Mouse (Mus musculus): Measurements from ENCODE around the gene Cyp4f14.
"Not testable (repeated sequence)": the region's sequence is repeated elsewhere in the genome, so short reads cannot be mapped to it uniquely, and the experiment has no call there.

The Cyp4f14 gene

DNA sequence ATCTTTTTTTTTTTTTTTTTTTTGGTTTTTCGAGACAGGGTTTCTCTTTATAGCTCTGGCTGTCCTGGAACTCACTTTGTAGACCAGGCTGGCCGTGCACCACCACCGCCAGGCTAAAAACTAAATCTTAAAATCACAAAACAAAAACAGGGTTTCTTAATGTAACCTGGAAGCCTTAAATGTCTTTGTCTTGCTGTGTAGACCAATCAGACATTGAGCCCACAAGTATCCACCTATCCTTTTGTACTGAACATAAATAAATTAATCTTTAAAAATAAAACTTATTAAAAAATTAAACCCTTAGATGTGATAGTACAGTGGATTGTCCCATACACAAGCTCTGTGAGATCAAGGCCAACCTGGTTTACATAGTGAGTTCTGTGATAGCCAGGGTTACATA is 23.2 kb downstream of the Cyp4f14 start:
- DNase-seq (ENCODE audit: extremely low read depth, low read depth): no peak

DNA sequence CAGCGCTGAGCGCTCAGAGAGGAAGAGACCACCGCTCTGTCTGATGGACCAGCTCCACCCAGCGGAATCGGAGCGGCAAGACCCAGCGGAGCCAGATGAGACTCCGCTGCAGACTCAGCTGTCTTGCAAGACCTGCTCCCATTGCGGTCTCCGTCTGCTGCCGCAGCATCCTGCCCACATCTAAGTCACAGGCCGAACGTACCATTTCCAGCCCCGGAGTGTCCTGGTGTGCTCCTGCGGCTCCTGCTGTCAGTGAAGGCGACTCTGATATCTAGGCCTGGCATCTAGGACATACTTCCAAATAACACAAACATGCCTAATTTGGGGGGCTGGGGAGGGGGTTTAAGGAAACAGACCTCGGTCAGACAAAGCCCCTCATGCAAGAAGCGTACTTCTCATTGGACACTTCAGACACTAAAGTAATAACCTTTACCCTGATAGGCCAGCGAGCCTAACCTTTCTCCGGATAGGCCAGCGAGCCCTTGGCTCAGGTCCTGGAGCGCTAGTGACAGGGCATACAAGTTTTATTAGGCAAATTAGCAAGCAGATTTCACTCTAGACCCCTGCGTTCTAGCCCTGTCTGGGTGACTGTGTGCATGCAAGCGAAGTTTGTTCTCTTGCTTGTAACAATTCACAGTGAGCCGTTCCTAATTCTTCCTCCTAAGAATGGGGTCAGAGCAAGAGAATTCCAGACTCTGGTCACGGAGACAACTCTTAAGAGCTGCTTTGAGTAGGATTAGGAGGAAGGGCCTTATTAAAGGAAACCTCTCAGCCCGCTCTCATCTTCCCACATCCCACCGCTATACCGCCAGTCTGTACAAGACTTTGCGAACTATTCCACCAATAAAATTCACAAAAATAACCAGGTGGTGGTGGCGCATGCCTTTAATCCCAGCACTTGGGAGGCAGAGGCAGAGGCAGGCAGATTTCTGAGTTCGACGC is 25.6 kb downstream of the Cyp4f14 start, which contains the start of gene Zfp870:
Zfp870 (minus strand) TSS at position 404 of the 942 bp plus-strand sequence.
- DNase-seq (ENCODE audit: extremely low read depth, low read depth): no peak

DNA sequence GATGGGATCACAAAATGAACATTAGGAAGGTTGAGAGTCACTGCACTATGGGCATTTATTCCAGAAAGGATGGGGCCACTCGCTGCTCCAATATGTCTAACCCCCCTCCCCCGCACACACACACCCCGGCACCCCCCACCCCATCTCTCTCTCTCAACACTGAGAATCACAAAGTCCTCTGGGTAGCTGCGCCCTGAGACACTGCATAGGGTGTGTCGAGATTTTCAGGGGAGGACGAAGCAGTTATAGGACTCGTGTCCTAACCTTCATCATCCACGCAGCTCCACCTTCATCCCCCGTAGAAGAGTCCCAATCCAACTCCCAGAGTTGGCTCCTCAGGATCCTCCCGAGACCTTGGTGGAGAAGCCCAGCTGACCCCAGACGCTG is 26.3 kb downstream of the Cyp4f14 start:
- no peak for DNase-seq (ENCODE audit: extremely low read depth, low read depth)

DNA sequence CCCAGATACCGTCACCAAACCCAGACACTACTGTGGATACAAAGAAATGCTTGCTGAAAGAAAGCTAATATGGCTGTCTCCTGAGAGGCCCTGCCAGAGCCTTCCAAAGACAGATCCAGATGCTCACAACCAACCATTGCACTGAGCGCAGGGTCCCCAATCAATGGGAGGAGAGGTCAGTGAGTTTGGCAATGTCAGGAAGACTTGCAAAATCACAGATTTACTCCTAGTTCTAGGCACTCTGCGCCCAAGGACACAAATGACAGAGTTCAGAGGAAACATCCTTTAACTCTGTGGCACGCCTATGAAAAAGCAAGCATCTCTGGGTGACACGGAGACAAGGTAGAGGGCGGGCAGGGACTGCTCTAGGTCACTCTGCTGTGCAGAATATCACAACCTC is 27.5 kb downstream of the Cyp4f14 start:
- no peak for DNase-seq (ENCODE audit: extremely low read depth, low read depth)

DNA sequence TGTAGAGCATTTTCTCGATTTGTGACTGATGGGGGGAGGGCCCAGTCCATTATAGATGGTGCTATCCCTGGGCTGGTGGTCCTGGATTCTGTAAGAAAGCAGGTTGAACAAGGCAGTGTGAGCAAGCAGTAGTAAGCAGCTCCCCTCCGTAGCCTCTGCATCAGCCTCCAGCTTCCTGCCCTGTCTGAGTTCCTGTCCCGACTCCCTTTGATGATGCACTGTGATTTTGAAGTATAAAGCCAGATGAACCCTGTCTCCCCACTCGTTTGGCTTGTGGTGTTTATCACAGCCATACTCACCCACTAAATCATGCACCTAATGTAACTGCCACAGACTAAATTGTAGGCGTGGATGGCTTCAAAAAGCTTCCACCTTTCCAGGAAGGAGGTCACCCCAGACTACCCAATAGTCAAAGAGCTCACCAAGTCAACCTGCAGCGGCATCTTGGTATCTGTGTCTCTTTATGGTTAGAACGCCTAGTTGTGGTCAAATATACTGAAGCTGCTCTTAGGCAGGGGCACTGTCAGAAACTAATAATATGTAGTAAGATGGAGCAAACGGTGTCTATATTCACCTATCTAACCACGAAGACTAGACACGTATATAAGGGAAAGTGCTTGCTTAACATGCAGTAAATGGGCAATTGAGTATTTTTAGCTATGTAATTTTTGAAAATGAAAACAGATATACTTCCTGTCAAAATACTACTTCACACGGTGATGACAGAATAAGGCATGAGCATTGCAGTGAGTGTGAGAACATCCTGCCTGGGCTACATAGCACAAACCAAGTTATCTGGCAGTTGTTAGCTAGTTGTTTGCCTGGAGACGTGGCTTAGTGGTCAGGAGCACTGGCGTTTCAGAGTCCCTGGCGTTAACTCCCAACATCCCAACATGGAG is 36.6 kb downstream of the Cyp4f14 start:
- no peak for DNase-seq (ENCODE audit: extremely low read depth, low read depth)

DNA sequence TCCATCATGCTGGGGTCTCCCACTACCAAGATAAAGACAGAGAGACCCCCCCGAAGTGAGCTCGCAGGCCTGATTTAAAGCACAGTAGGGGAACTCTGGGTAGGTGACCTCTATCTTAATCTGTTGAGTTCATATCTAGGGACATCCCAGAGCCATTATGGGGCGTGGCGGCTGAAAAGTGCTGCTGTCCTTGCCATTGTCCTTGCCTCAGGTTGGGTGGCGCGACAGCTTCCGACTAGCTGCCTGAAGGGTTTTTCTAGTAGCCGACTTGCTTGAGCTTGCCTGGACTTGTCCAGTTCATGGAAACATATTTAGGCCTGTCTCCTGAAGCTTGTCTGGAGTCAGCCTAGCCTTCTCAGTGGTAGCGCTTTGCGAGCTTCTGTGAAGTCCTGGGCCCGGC is 38.4 kb downstream of the Cyp4f14 start:
- DNase-seq (ENCODE audit: extremely low read depth, low read depth): no peak

DNA sequence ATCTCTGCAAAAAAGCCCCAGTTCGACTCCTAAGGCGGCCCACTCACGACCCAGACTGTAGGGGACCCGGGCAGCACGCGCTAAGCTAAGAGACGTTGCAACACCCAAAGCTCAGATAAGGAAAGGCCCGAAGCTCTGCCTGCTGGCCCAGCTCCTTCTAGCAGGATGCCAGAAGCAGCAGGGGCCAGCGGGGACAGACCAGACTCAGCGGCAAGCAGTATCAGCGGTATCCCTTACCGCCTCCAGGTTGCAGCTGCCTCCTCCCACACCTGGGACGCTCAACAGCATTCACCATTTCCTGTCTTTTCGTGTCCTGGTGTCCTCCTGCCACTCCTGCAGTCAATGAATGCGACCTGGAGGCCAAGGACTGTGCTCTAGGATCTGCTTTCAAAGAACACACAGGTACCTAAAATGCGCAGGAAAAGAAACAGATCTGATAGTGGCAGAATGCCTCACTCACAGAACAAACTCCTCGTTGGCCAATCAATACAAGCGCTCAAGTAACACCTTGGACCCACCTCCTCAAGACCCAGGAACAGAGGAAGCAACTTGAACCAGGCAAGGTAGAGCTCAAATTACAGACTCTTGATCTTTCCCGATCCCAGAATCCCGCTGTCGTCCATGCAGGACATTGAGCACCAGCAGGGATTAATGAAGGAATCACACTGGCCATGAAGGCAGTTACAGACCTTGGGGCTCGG is 39.5 kb downstream of the Cyp4f14 start:
- no peak for DNase-seq (ENCODE audit: extremely low read depth, low read depth)

DNA sequence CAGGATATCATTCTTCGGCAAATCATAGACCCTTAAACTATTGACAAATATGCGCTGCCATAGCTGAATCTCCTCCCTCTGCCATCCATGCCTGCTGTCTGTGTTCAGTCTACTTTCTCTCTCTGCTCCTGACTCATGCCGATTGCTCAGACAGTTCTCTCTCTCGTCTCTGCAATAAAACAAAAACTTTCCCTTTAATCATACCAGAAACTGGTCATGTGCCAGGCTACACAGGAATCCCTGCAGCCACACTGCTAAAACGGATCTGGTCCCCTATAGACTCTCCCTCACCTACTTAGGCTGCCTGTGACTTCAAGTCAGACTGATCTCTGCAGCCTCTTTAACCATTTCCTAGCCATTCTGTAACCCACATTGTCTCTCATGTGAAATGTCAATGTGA is 44.4 kb downstream of the Cyp4f14 start:
- no peak for DNase-seq (ENCODE audit: extremely low read depth, low read depth)

DNA sequence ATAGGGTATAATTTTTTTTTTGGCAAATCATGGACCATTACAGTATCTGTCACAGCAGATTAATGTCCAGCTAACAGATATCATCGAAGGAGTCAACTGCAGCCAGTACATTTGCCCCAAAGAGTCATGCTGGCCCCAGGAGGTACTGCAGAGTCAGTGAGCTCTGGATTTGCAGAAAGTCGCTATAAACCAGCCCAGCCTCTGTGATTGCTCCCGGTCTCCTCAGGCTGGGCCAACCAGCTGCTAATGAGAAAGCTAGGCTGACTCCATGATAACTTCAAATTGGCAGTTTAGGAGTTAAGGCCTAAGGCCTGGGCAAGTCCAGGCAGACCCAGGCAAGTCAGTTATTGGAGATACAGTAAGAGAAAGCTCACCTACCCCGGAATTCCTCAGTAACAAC is 45.1 kb downstream of the Cyp4f14 start:
- DNase-seq (ENCODE audit: extremely low read depth, low read depth): no peak

DNA sequence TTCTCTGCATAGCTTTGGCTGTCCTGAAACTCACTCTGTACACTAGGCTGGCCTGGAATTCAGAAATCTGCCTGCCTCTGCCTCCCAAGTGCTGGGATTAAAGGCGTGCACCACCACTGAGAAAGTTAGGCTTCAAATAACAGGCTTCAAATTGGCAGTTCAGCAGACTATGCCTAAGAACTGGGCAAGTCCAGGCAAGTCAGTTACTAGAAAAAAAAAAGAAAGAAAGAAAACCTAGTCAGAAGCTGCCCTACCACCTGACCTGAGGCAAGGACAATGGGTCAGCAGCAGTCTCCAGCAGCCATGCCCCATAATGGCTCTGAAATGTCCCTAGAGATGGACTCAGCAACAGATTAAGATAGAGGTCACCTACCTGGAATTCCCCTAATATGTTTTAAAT is 45.7 kb downstream of the Cyp4f14 start:
- DNase-seq (ENCODE audit: extremely low read depth, low read depth): no peak

DNA sequence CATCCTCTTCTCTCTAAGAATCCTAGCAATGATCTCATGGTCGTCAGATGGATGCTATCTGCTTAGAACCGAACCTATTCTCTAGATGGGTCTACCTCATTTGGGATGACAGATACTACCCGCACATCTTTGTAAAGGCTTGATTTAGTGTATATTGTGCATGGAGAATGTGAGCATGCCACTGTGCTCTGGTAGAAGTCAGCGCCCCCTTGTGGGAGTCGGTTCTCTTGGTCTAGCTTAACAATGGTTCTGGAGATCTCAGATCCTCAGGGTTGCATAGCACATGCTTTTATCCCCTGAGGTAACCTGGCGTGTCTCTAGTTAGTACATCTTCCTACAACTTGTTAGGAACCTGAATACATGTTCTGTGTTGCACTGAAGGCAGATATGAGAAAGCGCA is 49.9 kb downstream of the Cyp4f14 start:
- DNase-seq (ENCODE audit: extremely low read depth, low read depth): not testable (repeated sequence)

DNA sequence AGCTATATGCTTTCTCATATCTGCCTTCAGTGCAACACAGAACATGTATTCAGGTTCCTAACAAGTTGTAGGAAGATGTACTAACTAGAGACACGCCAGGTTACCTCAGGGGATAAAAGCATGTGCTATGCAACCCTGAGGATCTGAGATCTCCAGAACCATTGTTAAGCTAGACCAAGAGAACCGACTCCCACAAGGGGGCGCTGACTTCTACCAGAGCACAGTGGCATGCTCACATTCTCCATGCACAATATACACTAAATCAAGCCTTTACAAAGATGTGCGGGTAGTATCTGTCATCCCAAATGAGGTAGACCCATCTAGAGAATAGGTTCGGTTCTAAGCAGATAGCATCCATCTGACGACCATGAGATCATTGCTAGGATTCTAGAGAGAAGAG is 60.4 kb downstream of the Cyp4f14 start:
- not testable (repeated sequence) for DNase-seq (ENCODE audit: extremely low read depth, low read depth)
